Mouse (Mus musculus): ENCODE results near the gene Olfr1323. TPM values are rescaled to one million over a fixed set of nuclear protein-coding genes. Genes with fewer than 3 reads are reported as not detected.

Olfr1323 gene
- polyA plus RNA-seq (2012; ENCODE audit: insufficient read depth, insufficient read length, missing spikeins): not detected in 2 replicates

DNA sequence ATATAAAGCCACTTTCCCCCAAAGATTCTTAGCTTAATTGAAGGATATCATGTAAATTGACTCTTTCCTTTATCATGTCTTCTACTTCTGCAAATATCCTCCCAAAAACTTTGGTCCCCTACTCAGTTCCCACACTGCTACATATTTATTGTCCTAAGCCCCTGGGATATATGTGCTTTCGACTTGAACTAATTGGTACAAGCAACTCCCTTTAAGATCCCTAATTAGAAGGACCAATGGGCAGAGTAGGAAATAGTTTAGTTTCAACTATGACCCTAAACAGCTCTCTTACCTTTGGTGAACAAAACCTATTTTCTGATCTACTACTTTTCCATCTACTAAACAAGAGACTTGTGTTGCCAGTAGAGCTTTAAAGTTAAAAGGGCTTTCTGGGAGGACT is at the start of gene Olfr1323:
Gene Olfr1323 (minus strand): TSS at position 101 of the 400 bp plus-strand sequence.
- Histone ChIP-seq H3K4me3 (ENCODE audit: insufficient read depth, low read length) (no peak within 1 kb of the TSS), H3K27ac (ENCODE audit: insufficient read depth, low read depth, low read length) (no peak within 1 kb of the TSS), H3K4me1 (ENCODE audit: control insufficient read depth, insufficient read depth, low read length) (no peaks in the 10 kb centered on the region)
- no peak for TF ChIP-seq CTCF (IDR thresholded peaks at IDR 0.05; ENCODE audit: low read depth, low read length)
- TF ChIP-seq POLR2A (IDR thresholded peaks at IDR 0.05; ENCODE audit: borderline replicate concordance, low read depth, low read length): no peak

DNA sequence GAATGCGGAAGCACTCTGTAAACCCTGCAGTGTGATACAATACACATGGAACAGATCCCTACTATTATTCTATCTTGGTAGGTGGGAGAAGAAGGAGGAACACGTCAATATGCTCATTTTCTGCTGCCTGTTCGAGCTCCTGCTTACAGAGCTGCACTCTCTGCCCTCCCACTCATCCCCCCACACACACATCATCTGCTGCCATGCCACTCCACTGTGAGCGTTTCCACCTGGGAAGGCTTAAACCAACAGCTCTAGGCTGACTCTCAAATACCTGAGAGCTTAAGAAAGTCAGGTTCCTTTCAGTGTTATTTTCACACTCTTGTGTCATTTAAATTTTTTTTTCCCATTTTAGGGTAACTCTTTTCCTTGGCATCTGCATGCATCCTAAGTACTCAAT is 6.9 kb downstream of the Olfr1323 start:
- no peak overlapping the region for H3K27ac ChIP-seq (ENCODE audit: insufficient read depth, low read depth, low read length)

More for the DNA sequence above, 6.9 kb downstream of the Olfr1323 start:
- TF ChIP-seq POLR2A (IDR thresholded peaks at IDR 0.05; ENCODE audit: borderline replicate concordance, low read depth, low read length): no peak
- TF ChIP-seq CTCF (IDR thresholded peaks at IDR 0.05; ENCODE audit: low read depth, low read length): no peak
- Histone ChIP-seq H3K4me3 (ENCODE audit: insufficient read depth, low read length) (no peak overlapping the region), H3K4me1 (ENCODE audit: control insufficient read depth, insufficient read depth, low read length) (no peaks in the 10 kb centered on the region)

Other genes starting within 250 kb of the Olfr1323 start
- gene Igsf1, start 221.6 kb downstream of the Olfr1323 start, polyA plus RNA-seq (2012; ENCODE audit: insufficient read depth, insufficient read length, missing spikeins): not detected in 2 replicates
- 0.13 TPM in 1 of 2 replicates, not detected in the other for gene Olfr1322, start 127.9 kb downstream of the Olfr1323 start, polyA plus RNA-seq (2012; ENCODE audit: insufficient read depth, insufficient read length, missing spikeins)